In genomic region chr3:38232111-38233076, GRCm38 (mm10) we compare ENCODE assay signal across 8 mouse cellular contexts.
DNase-seq lines count a peak whose midpoint lies in the region; ATAC-seq lines count a peak whose summit lies in the region.

No protein-coding gene starts in this region.

- H3K9me3 ChIP-seq in intestine, embryonic 14.5 days (ENCODE audit: control insufficient read depth, low read length) = no peaks in the 10 kb centered on the region

- no peaks in the 10 kb centered on the region for H3K36me3 ChIP-seq in intestine, embryonic 14.5 days (ENCODE audit: control insufficient read depth, insufficient read depth, low read length)

- peaks cover 22% of the 10 kb centered on the region for H3K4me1 ChIP-seq in intestine, embryonic 14.5 days (replicated peaks; ENCODE audit: control insufficient read depth, insufficient read depth, low read length)

- peak; percentile 68; the same call in 1 of the 2 replicates for ATAC-seq in intestine, embryonic 14.5 days (replicated peaks; ENCODE audit: low FRiP score, low TSS enrichment, low read depth)

- no peak overlapping the region for H3K4me3 ChIP-seq in intestine, embryonic 14.5 days (ENCODE audit: low read depth, low read length)

- peak overlapping the region; percentile 38; the same call in 1 of the 2 replicates for H3K27ac ChIP-seq in intestine, embryonic 14.5 days (ENCODE audit: low read depth)

- WGBS in intestine, embryonic 14.5 days = 52% methylated on average over 15 of the region's 15 CpGs

- H3K4me2 ChIP-seq in intestine, embryonic 14.5 days (ENCODE audit: low read length) = no peak overlapping the region

- DNase-seq in adrenal gland, postnatal 10 days = peak; percentile 53
- DNase-seq in adrenal gland, adult 2 months = no peak
- peak; percentile 75 for DNase-seq in embryo, embryonic 10 days (ENCODE audit: low spot score)
- peak; percentile 84 to 92 for DNase-seq in gastrocnemius, postnatal 4 days (ENCODE audit: low spot score in 2 of 2)
- peak; percentile 68 for DNase-seq in intestine, embryonic 14.5 days (ENCODE audit: low spot score)
- DNase-seq in mesoderm, embryonic 11.5 days (ENCODE audit: low read depth, low spot score) = peak; percentile 74
- DNase-seq in testis, postnatal 10 days (ENCODE audit: low spot score) = peak; percentile 94
- no peak for DNase-seq in left cerebral cortex, adult 11 months (ENCODE audit: low spot score)

- H3K27me3 ChIP-seq in intestine, embryonic 14.5 days (replicated peaks; ENCODE audit: control insufficient read depth, insufficient read depth, low read length) = no peaks in the 10 kb centered on the region

- H3K9ac ChIP-seq in intestine, embryonic 14.5 days (ENCODE audit: low read length) = no peak overlapping the region

Comparison
In these comparisons a context has a peak if more than half of its experiments do, and no peak if none do; other contexts are left out.
1. DNase-seq: peak in adrenal gland, postnatal 10 days (single experiment), embryo, embryonic 10 days (single experiment), gastrocnemius, postnatal 4 days (2 of 2), intestine, embryonic 14.5 days (single experiment), mesoderm, embryonic 11.5 days (single experiment) and testis, postnatal 10 days (single experiment); none in adrenal gland, adult 2 months (single experiment) and left cerebral cortex, adult 11 months (single experiment).